Mouse (Mus musculus): ENCODE data around the gene Sec1. TPM values are rescaled to one million over a fixed set of nuclear protein-coding genes. Genes with fewer than 3 reads are reported as not detected.

Gene Sec1
- 1 to 10 TPM; 2.2 to 2.3 TPM for total RNA-seq (2021)
- long read RNA-seq, experiment 1, partial matches to known transcripts = 3 of 6 reads
- long read RNA-seq, experiment 1, other reads (novel, unspliced or antisense) = 3 of 6 reads
- long read RNA-seq, experiment 2, partial matches to known transcripts = 0 of 3 reads
- long read RNA-seq, experiment 2, other reads (novel, unspliced or antisense) = 3 of 3 reads

DNA sequence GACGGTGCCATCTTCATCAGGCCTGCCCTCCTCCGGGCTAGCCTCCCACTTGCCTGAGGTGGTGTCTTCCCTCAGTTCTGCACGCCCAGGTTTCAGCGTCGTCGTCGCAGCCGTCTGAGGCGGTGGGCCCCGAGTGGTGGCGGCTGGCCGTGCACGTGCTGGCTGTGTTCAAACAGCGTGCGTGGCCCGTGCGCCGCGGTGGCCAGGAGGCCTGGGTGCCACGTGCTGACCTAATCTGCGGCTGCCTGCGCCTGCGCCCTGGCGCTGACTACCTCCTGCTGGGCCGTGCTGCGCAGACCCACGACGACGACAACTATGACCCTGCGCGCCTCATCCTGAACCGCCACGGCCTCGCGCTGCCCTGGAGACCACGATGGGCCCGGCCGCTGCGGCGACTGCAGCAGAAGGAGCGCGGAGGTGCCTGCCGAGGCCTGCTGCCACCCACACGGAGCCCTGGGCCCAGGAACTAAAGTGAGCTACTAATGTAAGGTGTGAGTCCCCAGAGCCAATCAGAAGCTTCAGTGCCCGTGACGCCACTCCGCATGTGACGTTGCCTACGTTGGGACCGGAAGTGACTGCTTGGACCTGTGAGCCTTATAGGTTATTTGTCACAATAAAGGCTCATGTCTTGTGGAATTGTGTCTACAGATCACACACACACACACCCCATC is at the start of gene Sec1:
Gene Sec1 (minus strand): TSS at position 482 of the 671 bp plus-strand sequence.
- no peak for DNase-seq (ENCODE audit: low spot score in 2 of 2)
- Histone ChIP-seq H3K4me3 (no peak within 1 kb of the TSS), H3K27ac (no peak within 1 kb of the TSS)

DNA sequence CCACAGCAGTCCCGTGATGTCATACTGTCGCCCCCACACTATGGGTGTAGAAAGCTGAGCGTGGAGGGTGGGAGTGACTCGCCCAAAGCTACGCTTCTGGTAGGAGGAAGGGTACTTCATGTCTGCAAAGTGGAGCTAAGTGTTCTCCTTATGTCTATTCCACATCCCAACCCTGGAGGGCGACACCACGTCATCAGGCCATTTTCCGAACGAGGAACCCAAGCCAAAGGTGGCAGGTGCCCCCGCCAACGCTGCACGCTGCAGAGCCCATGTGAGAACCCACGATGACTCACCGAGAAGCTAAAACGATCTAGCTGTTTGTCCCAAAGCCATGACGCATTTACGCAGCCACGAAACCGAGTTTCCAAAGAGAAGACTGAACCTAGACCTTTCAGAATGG is 48.1 kb upstream of the Sec1 start:
- H3K4me3 ChIP-seq = peak overlapping the region; percentile 43
- TF ChIP-seq CTCF (conservative IDR thresholded peaks at IDR 0.05) = peak; percentile 71
- peak; percentile 84 to 91 for DNase-seq (ENCODE audit: low spot score in 2 of 2)
- peak overlapping the region; percentile 88 for H3K27ac ChIP-seq

More for the DNA sequence above, at the start of gene Sec1:
- TF ChIP-seq CTCF (conservative IDR thresholded peaks at IDR 0.05) = no peak

GRCm38 (mm10) chr7:45741777-45742176 is 47.6 kb upstream of the Sec1 start:
- peak overlapping the region; percentile 43 for H3K4me3 ChIP-seq

DNA sequence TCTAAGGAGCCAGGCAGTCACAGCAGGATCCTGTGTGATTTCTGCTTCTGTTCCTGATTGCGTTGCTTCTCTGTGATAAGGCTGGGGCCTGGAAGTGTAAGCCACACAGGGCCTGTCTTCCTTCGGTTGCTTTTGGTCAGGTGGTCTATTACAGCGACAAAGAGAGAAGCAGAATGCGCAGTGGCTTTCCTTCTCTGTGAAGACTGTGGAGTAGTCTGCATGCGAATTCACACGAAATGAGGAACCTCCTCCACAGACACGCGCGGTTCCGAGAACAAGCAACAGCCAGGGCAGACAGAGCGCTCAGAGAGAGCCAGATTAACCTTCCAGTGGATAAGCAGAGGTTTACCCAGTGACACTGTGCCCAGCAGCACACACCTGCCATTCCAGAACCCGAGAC is 47.1 kb upstream of the Sec1 start:
- no peak for TF ChIP-seq CTCF (conservative IDR thresholded peaks at IDR 0.05)
- no peak for DNase-seq (ENCODE audit: low spot score in 2 of 2)
- H3K27ac ChIP-seq = peak overlapping the region; percentile 88
- H3K4me3 ChIP-seq = no peak overlapping the region; the same call in 1 of the 2 replicates

More at GRCm38 (mm10) chr7:45741777-45742176, 47.6 kb upstream of the Sec1 start:
- DNase-seq (ENCODE audit: low spot score in 2 of 2) = peak; percentile 36 to 47
- no peak for TF ChIP-seq CTCF (conservative IDR thresholded peaks at IDR 0.05)
- peak overlapping the region; percentile 88 for H3K27ac ChIP-seq

DNA sequence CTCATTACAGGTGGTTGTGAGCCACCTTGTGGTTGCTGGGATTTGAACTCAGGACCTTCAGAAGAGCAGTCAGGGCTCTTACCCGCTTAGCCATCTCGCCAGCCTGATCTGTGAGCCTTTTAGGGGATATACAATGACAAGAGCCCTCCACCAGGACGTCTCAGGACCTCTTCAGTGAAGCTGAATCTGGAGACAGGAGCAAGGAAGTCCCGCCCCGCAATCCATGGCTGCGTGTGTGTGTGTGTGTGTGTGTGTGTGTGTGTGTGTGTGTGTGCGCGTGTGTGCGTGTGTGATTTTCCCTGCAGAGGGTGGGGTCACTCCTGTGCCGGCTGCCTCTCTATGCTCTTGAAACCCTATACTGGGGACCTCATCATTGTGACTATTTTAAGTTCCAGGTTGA is 45.6 kb upstream of the Sec1 start:
- no peak for DNase-seq (ENCODE audit: low spot score in 2 of 2)
- Histone ChIP-seq H3K4me3 (no peak overlapping the region), H3K27ac (no peak overlapping the region)
- no peak for TF ChIP-seq CTCF (conservative IDR thresholded peaks at IDR 0.05)

GRCm38 (mm10) chr7:45739162-45739763 is 45.1 kb upstream of the Sec1 start:
- no peak overlapping the region for H3K4me3 ChIP-seq
- peak; percentile 88 to 89 for DNase-seq (ENCODE audit: low spot score in 2 of 2)
- no peak overlapping the region for H3K27ac ChIP-seq
- TF ChIP-seq CTCF (conservative IDR thresholded peaks at IDR 0.05) = peak; percentile 93

DNA sequence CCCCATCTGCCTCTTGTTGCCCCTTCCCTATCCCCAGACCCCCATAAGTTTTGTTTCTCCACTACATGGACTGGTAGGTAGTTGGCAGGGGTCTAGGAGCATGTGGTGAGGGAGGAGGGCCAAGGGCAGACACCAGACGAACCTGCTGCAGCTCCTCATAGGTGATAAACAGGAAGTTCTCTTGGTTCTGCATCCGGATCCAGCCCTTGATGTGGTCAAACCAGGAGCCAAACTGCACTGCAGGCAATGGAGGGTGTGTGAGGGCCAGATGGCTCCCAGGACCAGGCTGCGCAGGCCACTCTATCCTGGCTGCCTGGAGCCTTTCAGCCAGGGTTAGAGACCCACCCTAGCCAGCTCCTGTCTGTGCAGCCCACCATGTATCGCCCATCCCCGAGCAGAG is 39.3 kb upstream of the Sec1 start:
- TF ChIP-seq CTCF (conservative IDR thresholded peaks at IDR 0.05) = no peak
- Histone ChIP-seq H3K4me3 (no peak overlapping the region), H3K27ac (no peak overlapping the region)
- no peak for DNase-seq (ENCODE audit: low spot score in 2 of 2)

- no peak overlapping the region for H3K4me3 ChIP-seq
- H3K27ac ChIP-seq = peak overlapping the region; percentile 70; the same call in 1 of the 2 replicates
- TF ChIP-seq CTCF (conservative IDR thresholded peaks at IDR 0.05) = peak; percentile 61
- no peak for DNase-seq (ENCODE audit: low spot score in 2 of 2)
Observed at GRCm38 (mm10) chr7:45730727-45731431, 36.7 kb upstream of the Sec1 start.

GRCm38 (mm10) chr7:45727625-45728024 is 33.4 kb upstream of the Sec1 start:
- no peak overlapping the region for H3K27ac ChIP-seq
- DNase-seq (ENCODE audit: low spot score in 2 of 2) = no peak
- no peak overlapping the region for H3K4me3 ChIP-seq
- no peak for TF ChIP-seq CTCF (conservative IDR thresholded peaks at IDR 0.05)

- H3K27ac ChIP-seq = no peak overlapping the region
- H3K4me3 ChIP-seq = no peak overlapping the region
- TF ChIP-seq CTCF (conservative IDR thresholded peaks at IDR 0.05) = no peak
- DNase-seq (ENCODE audit: low spot score in 2 of 2) = no peak
Observed at GRCm38 (mm10) chr7:45726419-45726818, 32.2 kb upstream of the Sec1 start.

DNA sequence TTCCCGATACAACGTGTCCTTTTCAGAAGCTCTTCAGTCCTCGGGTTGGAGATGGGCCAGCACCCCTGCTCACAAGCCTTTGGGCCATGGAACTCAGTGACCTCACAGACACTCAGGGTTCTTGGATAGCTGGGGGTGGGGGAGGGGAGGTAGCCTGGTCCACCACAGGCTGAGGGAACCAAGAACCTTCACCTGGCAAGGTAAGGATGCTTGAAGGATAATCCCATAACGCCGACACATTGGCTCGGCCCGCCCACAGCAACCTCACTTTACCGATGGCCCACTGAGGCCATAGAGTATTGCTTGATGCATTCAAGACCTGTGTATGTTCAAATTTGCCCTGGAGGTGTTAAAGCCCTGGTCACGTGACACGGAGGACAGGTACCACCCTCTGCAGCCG is 31.5 kb upstream of the Sec1 start, which contains the start of gene Spaca4:
Gene Spaca4 (minus strand): TSS at position 101 of the 400 bp plus-strand sequence.
- DNase-seq (ENCODE audit: low spot score in 2 of 2) = no peak
- no peak for TF ChIP-seq CTCF (conservative IDR thresholded peaks at IDR 0.05)

DNA sequence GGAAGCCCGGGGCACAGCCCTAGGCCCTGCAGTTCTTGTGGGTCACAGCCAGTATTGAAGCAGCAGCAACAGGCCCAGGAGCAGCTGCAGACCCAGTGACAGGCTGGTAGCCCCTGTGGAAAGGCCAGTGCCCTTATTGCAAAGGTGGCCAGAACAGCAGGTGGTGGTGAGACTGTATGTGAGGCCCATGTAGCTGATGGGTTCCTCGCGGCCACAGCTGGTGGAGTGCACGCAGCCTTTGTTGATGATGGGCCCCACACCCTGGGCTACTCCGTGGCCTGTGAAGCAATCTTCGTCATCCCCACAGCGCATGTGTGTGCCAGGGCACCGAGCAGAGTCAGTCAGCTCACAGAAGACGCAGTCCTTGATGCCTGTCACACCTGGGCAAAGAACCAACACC is 30.9 kb upstream of the Sec1 start:
- no peak overlapping the region for H3K27ac ChIP-seq
- no peak for TF ChIP-seq CTCF (conservative IDR thresholded peaks at IDR 0.05)
- no peak overlapping the region for H3K4me3 ChIP-seq
- no peak for DNase-seq (ENCODE audit: low spot score in 2 of 2)

More for the DNA sequence above, 31.5 kb upstream of the Sec1 start, which contains the start of gene Spaca4:
- no peak within 1 kb of the TSS for H3K4me3 ChIP-seq
- H3K27ac ChIP-seq = no peak within 1 kb of the TSS

DNA sequence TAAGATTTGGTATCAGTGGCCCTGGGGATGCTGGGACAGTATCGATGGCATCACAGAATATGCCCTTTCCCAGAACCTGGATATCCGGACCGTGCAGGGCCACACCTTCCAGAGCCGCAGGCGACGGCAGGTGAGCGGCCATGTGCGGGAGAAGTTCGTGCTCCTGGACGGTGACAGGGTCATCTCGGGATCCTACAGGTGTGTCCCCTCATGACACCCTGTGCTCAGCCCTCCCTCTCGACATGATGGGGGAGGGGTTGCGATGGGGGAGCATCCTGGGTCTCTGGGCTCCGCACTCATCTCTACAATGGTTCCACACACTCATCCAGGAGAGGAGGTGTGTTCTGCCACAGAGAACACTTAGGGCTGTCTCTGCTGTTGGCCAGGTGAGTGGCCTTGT is 29.6 kb upstream of the Sec1 start:
- DNase-seq (ENCODE audit: low spot score in 2 of 2) = no peak
- H3K27ac ChIP-seq = no peak overlapping the region
- no peak for TF ChIP-seq CTCF (conservative IDR thresholded peaks at IDR 0.05)

More for the DNA sequence above, 29.6 kb upstream of the Sec1 start:
- H3K4me3 ChIP-seq = no peak overlapping the region
